Mouse (Mus musculus) CH12.LX (cell line): Measurements from ENCODE around the gene Cirbp.

Source experiments
- CTCF ChIP-seq, 2 experiments: IDR thresholded peaks in 1 of 2; conservative IDR thresholded peaks in 1 of 2; 2 replicates each; pipeline ENCODE4 v1.5.1; 2011 to 2012; ENCODE audit warnings: low read depth in 2 of 2, low read length in 2 of 2, improper control_type of control experiment in 1 of 2, inconsistent platforms in 1 of 2, mild to moderate bottlenecking in 1 of 2, moderate library complexity in 1 of 2
- E2F4 ChIP-seq: IDR thresholded peaks from 2 replicates; pipeline ENCODE4 v1.6.1; 2011; ENCODE audit warnings: low read depth, low read length, improper control_type of control experiment; ENCODE audit not compliant: insufficient replicate concordance
- ELF1 ChIP-seq: IDR thresholded peaks from 2 replicates; pipeline ENCODE4 v1.6.1; 2014; ENCODE audit warnings: low read depth, mild to moderate bottlenecking, inconsistent platforms, low read length, improper control_type of control experiment
- MYC ChIP-seq: IDR thresholded peaks from 2 replicates; pipeline ENCODE4 v1.6.1; 2011; ENCODE audit warnings: low read depth, mild to moderate bottlenecking, improper control_type of control experiment, low read length
- RAD21 ChIP-seq: IDR thresholded peaks from 2 replicates; pipeline ENCODE4 v1.6.1; 2011; ENCODE audit warnings: low read depth, mild to moderate bottlenecking, low read length, improper control_type of control experiment, moderate library complexity
- USF1 ChIP-seq: IDR thresholded peaks from 2 replicates; pipeline ENCODE4 v1.6.1; 2014; ENCODE audit warnings: low read depth, mild to moderate bottlenecking, inconsistent platforms, low read length, improper control_type of control experiment

- no peak for TF ChIP-seq E2F4
- no peak for TF ChIP-seq USF1
- TF ChIP-seq CTCF (conservative IDR thresholded peaks at IDR 0.05 in 1 of 2, IDR thresholded peaks at IDR 0.05 in 1 of 2; ENCODE audit: low read depth in 2 of 2, low read length in 2 of 2), result no peak
- TF ChIP-seq MYC, result no peak
- TF ChIP-seq ELF1, result no peak
- TF ChIP-seq RAD21, result no peak
These were observed 9.1 kb upstream of the Cirbp start for GRCm38 (mm10) chr10:80156752-80157053.
